Mouse (Mus musculus) retina, embryonic 14.5 days (tissue): Measurements from ENCODE around the gene Acacb.

ENCODE experiments used
- DNase-seq: peaks from one replicate; pipeline ENCODE4 v3.0.0-alpha.2; 2015; ENCODE audit warnings: low spot score

Gene Acacb

DNA sequence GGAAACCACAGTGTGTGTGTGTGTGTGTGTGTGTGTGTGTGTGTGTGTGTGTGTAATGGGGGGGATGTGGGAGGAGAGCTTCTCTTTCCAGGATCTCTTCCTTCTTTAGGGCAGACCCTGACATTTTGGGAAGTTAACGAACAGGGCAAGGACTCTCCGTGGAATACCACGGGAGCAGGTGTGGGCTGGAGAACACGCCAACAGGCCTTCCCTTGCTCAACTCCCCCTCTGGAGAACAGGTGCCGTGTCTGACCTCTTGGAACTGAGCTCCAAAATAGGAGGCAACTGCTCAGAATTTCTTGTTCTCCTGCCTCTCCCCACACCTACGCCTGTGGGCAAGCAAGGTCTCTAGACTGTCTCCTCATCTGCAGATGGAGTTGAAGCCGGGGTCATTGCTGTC lies 123.2 kb downstream of the Acacb start:
- DNase-seq: no peak

DNA sequence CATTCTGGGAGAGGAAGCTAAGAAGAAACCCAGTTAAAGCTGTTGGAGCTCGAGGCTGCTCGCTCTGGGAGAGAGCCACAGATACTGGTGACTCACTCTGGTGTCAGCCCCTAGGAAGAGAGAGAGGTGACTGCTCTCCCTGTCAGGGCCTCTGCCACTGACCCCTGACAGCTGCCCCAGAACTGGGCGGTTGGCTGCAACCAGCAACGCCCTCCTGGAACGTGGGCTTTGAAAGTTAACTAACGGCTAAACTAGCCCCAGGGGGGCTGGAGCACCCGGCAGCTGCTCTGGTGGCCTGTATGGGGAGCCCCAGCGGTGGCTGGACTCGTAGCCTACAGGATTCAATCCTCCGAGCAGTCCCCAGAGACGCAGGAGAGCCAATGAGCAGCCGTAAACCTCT lies 123.6 kb downstream of the Acacb start:
- DNase-seq: peak; percentile 60

DNA sequence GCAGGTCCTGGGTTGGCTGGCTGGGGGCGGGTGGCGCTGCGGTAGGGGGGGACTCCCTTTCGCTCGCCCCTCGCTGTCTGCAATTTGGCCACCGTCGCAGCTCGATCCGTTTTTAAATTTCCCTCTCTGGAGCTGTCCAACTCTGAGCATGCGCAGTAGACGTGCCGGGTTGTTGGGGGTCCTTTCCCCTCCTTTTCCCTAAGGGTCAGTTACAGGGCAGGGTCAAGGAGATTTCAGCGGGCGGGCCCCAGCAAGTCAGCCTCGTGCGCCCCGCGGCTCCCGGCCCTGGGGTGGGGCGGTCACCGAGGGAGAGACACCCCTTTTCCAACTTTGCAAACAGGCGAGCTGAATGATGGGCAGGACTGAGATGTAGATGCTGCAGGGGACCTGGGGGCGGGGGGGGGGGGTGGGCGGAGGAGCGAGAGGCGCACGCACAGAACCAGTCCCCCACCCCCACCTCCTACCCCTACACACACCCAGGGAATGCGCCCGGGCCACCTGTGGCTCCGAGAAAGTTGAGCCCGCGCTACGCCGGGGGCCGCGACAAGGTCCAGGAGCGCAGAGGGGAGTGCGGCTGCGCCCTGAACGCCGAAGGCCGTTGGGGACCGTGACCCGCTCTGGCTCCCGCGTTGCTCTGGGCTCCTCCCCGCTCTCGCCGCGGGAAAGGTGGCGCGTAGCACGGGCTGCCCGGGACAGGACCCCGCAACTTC lies 127.5 kb downstream of the Acacb start, which contains the start of gene Foxn4:
TSS of gene Foxn4 (minus strand) at position 115 of the 710 bp plus-strand sequence.
- DNase-seq: peak; percentile 89

DNA sequence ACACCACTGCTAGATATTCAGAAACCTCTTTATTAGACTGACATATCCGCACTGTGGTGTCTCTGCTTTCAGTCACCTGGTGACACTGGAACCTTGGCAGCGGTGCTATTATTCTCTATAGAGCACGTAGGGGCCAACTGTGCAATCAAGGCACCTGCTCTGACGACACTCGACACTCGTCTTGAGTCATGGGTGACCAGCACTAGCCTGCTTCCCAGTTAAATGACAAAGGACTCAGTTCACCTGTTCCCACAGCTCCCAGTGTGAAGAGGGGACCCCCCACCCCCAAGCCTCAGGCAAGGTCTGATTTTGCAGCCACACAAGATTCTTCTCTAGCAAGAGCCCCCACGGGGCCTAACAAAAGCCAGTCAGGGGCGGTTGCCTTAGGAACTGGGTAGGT lies 129.0 kb downstream of the Acacb start:
- DNase-seq: no peak

DNA sequence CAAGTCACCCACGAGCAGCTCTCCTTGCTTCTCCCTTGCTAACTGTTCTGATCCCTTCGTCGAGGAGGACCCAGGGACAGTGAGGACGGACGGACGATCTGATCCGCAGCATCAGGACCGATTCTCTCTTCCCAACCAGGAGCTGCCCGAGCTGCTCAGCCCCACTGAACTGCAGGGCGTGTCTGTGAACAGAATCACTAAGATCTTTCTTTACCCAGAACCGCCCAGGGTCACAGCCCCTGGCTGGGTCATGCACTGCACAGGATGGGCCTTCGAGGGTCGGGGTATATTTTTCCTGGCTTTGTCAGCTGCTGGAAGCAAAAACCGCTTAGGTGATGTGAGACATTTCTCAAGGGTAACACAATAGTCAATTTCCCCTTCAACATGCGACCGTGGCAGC lies 129.7 kb downstream of the Acacb start:
- no peak for DNase-seq

DNA sequence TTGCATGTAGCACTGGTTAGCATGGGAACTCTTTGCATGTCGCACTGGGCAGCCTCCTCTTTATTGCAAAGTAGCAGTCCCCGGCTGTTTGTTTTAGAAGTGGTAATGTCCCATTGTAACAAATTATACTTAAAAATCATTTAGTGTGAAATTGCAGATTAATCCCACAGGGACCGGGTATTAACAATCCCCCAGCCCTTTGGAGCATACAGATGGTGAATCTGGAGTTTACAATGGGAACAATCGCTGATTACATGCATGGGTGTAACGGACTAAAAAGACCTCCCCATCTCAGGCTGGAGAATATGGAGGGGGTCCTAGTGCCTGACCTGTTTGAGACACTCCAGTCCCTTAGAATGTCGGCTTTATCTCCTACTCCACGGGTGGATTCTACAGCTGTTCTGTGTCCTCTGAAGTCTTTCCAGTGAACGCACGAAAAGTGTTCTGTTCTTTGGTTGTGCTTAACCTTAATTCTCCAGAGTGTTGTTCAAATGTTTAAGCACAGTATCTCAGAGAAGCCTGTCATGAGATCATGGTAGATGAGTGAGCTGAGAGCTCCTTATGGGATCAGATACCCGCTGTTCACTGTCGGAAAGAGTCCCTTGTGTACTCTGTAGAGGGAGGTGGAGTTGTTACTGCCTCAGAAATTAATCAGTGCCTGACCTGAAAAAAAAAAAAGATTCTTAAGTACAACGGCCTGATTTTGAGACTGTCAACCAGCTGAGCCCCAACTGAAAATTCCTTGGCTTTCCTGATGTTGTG lies 133.2 kb downstream of the Acacb start:
- DNase-seq: peak; percentile 77

DNA sequence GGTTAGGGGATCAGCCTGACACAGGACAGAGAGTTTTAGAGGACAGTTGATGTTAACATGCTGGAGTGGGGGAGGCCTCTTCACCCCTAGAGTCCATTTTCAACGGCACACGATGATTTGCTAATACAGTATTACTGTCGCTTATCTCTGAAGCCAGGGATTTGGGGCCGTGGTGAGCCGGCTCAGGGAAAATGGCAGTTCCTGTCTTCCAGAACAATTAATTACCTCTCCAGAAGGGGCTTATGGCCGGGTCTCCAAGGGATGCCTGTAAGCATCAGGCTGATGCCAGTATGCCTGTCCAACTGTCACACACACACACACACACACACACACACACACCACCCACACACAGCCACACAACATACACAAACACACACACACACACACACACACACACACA lies 136.0 kb downstream of the Acacb start:
- DNase-seq: no peak

DNA sequence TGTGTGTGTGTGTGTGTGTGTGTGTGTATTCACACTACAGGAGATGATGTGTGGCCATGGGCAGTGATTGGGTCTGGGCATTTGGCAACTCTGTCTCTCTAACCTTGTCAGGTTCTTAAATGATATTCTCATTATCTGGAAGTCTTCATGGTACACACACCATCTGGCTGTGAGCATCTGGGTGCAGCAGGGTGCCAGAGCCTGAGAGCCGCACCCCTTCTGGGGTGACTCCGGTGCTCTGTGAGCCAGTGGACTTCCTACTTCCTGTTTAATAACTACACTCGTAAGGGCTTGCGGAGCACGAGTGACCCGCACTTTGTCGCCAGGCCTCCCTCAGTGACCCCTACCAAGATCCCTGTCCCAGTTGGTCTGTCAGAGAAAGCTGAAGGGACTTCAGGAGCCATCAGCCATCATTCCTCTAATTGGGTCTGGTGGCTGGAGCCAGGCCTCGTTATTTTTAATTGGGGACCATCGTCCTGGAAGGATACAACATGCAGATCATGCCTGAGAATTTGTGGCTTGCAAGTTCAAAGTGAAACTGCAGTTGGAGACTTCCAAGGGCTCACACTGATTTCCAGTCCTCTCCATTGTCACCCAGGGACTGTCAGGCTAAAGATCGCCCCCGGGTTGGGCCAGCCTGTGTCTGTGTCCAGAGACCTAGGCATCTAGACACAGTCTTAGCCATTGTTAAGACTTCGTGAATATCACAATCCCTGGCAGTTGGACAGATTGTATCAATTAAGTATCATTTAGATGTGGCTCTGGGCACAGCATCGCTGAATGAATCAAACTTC lies 138.5 kb downstream of the Acacb start:
- DNase-seq: peak; percentile 86

DNA sequence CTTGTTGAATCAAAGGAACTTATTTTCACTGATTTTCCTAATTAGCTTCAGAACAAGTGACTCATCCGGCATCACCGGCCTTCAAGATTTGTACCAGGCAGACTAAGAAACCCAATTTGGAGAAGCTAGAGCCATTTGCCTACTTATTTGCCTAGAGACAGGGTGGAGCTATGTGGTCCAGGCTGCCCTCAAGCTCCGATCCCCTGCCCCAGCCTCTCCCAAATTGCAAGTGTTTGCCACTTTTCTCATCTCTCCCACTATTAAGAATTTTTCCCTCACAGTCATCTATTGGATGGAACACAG lies 139.0 kb downstream of the Acacb start:
- DNase-seq: no peak

DNA sequence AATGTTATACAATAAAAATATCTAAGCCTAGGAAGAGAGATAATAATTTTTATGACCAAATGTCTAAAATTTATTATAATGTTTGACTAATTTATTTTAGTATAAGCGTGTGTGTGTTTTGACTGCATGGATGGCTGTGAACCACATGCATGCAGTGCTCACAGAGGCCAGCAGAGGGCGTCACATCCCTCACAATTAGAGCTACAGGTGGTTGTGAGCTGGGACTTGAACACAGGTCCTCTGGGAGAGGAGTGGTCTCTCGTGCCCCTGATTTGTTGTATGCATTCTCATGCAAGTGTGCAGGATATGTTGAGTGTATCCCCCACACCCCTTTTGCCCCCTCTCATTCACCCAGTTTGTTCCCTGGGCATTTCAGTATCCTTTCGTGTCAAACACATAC lies 139.8 kb downstream of the Acacb start:
- DNase-seq: no peak

DNA sequence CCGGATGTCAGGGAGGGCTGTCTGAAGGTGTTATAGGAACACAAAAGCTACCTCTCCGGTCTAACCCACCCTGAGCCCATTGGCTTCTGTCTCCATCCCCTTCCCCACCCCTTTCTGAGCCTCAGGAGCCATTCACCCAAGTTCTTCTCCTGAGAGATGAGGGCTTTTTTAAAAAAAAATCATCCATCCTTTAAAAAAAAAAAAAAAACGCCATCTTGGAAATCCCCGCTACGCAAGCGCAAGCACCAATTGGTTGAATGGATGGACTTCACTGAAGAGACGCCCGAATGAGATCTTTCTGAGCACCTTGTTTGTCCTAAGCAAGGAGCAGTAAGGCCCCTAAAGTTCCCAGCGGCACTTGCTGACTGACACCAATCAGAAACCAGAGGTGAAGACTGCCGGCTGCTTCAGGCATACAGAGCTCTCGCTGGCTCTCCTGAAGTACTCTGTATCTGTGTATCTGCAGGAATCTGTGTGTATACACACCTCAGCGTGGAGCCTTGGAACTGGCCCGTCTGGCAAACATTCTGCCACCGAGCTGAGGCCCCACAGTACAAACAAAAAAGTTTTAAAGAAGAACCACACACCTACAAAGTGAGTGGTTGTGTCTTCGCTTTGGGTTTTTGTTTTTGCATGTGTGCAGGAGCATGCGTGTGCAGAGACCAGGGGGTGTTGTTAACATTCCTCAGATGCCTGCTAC lies 140.7 kb downstream of the Acacb start:
- DNase-seq: no peak

DNA sequence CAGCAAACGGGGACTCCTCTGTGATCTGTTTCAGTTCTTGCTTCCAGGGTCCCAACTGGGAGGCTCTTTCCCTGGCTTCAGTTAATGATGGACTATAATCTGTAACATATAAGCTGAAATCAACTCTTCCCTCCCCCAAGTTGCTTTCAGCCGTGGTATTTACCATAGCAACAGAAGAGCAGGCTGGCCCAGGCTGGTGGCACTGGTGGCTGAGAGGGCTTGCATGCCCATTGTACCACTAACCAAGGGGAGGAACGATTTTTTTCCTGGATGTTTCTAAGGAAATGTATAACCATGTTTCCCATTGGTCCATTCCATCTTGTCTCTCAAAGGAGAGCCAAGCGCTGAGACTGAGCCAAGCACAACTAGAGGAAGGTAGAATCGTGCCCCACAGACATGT lies 142.1 kb downstream of the Acacb start:
- DNase-seq: no peak

DNA sequence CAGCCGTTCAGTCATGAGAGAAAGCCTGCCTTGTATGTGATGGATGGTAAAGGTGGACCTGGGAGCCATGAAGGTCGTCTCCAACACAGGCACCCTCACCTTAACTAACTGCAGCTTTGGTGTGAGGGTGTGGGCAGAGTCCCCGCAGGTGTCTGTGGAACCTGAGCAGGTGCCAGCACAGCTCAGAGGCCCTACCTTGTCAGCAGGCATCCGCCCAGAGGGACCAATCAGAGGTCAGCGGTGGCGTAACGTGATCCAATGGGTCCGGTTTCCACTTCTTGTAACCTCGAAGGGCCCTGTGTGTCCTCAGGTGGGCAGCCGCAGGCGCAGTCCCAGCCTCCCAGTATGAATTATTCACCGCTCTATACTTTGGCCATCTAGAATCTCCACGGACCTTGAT lies 142.5 kb downstream of the Acacb start, which contains the start of gene Myo1h:
TSS of gene Myo1h (plus strand) at position 293 of the 400 bp plus-strand sequence.
- no peak for DNase-seq

DNA sequence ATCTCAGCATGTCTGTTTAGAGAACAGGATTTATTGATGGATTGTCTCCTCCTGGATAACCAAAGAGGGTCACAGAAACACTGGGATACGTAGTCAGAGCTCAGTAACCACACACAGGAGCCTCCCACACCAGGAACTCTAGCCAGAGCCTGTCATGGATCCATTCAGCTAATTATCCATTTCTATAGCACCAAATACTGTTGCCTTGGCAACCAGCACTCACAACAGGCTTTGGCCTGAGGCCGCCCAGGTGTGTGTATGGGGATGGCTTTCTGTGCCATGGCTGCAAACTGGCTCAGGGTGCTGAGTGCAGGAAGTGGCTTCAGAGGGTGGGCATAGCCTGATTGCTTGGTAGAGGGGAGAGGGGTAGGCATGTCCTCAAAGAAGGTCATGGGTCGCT lies 143.7 kb downstream of the Acacb start:
- DNase-seq: no peak

DNA sequence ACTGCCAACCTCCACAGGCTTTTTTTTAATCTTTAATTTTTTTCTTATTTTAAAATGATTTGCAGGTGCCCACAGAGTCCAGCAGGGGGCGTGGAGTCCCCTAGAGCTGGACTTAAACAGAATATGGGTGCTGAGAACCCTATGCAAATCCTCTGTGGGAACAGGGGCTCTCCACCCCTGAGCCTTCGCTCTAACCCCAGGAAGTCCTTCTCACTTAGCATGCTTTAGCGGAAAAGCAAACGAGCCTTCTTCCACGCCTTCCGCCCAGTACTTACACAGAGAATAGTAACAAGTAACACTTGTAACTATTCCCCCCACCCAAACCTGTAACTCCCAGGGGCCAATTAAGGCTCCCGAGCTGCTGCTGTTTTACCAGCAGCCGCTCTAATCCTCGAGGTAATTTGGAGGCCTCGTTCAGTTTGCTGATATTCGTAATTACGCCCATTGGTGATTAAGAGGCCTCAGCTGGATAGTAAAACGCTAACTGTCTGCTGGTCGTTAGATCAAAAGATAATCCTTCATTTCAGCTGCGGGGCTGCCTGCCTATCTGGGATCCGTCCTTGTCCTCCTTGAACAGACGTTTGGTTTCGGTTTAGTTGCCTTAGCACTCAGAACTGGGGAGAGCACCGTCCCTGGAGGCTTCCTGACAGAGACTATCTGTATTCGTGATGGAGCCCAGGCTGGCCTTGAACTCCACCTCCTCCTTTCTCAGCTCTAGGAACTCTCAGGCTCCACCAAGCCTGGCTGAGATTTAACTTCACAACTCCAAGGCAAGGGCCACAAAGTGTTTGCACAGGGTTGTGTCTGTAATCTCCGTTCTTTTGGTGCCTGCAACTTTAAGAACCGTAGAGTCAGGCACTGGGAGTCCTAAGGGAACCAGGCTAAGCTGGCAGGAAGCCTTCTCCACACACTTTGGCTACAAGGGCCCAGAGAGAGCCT lies 150.6 kb downstream of the Acacb start:
- peak; percentile 58 for DNase-seq

DNA sequence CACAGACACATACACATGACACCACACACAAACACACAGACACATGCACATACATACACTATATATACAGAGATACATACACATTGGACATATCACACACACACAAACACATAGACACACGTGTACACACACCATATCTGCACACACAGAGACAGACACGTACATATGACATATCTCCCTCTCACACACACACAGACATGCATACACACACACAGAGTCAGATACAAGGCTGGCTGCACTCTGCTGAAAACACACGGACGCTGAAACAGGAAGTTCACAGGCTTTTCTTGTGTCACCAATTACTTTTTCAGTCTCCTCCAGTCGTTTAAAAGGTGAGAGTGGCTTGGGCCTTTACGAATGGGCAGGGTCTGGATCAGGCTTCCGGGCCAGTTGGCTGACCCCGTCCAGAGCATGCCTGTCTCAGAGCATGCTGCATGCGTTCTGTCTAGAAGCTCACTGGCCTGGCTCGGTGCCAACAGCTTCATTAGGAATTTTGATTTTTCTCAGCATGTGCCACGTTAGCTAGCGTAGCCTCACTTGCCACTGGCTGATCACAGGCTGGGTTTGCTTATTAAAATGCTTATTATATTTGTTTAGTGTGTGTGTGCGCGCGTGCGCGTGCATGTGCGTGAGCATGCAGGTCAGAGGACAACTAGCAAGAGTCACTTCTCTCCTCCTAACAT lies 152.0 kb downstream of the Acacb start:
- DNase-seq: peak; percentile 83

DNA sequence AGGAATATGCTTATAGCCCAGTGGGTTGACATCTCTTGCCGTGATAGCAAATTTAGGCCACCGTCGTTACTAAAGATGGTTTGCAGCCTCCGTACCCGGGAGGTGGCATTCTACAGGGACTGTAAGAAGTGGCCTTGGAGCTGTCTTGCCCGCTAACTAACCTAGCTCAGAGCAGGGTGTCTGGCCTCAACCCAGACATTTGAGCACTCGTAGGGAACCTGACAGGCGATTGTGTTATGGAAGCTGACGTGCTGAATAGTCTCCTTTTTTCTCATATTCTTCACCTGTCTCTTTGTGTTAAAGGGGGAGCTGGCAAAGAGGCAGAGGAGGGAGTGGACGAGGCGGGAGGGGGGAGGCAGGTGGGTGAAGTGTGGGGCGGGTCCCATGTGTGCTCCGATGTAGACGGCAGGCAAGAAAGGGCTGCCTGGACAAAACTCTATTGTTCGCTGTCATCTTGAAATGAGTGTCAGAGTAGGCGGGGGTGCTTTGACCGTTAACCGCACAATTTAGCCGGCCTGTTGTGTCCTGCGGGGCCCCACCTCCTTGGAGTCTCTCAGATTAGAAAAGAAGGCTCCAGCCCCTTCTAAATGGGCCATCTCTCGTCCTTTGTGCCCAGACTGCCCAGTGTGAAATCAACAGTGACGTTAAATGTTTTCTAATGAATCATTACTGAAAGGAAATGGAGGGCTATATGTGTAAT lies 153.0 kb downstream of the Acacb start:
- DNase-seq: peak; percentile 88

DNA sequence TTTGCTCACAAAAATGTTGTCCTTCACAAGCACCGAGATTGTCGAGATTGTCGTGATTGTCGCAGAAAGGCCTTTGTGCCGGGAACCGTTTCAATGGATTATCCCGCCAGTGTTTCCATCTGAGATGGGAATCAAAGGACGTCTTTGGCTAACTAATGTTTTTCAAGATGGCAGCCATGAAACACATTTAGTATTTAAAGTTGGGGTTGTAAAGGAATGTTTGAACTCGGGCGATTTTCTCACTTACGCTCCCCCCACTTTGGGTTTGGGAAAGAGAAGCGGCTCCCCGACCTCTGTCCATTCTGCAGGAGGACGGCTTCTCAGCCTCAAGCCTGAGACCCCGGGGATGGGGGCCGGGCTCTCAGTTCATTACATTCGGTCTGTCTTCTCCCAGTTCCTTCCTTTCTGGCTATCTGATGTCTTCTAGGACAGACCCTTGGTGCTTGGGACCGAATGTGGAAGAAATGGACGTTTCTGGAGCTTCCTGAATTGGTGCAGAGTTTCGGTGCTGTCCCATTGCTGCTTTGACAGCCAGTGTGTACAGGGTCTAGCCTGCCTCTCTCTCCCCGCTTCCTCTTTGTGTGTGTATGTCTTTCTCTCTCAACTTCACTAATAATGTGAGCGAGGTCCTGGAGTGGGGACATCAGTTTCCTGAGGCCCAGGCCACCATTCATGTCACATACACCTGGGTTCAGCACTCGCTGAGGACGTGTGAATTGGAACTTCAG lies 153.7 kb downstream of the Acacb start:
- no peak for DNase-seq
